Mouse (Mus musculus) brown adipose tissue, adult 24 weeks (tissue): Measurements from ENCODE around the gene Fstl1. TPM values are rescaled to one million over a fixed set of nuclear protein-coding genes. Genes with fewer than 3 reads are reported as not detected.
A peak's percentile ranks its signal among the peaks of the same experiment; 100 is the strongest.

Source experiments
- H3K27ac ChIP-seq: fragments of 200-500 bp; replicated peaks from 2 replicates; pipeline ENCODE4 v1.5.1; 2012; ENCODE audit warnings: low read depth, mild to moderate bottlenecking, low read length
- H3K4me1 ChIP-seq: fragments of 200-500 bp; 2 replicates; pipeline ENCODE4 v1.6.1; 2012; ENCODE audit warnings: low read length, mixed read lengths; ENCODE audit not compliant: control insufficient read depth, insufficient read depth, insufficient read length
- H3K4me3 ChIP-seq: fragments of 200-500 bp; 2 replicates; pipeline ENCODE4 v1.5.1; 2012; ENCODE audit warnings: low read depth, mild to moderate bottlenecking, low read length, moderate library complexity; ENCODE audit not compliant: insufficient read depth
- polyA plus RNA-seq: library from polyadenylated mRNA; stranded (reverse); fragments of >200 nt; gene quantifications from 2 replicates; pipeline ENCODE4 v1.2.4, GENCODE M21; 2012; ENCODE audit not compliant: missing spikeins, insufficient read depth, insufficient read length

The Fstl1 gene
- polyA plus RNA-seq, 1 experiment, result 46.9 TPM

- Histone ChIP-seq H3K4me1 (no peaks in the 10 kb centered on the region), H3K27ac (no peak overlapping the region)
These were observed 49.6 kb downstream of the Fstl1 start for GRCm38 (mm10) chr16:37826286-37826685.

GRCm38 (mm10) chr16:37831041-37831440 lies 54.4 kb downstream of the Fstl1 start:
- Histone ChIP-seq H3K4me3 (no peak overlapping the region), H3K4me1 (0 out of 2 replicates have a peak, but pooled peaks cover 3% of the 10 kb centered on the region), H3K27ac (no peak overlapping the region)

More at GRCm38 (mm10) chr16:37826286-37826685, 49.6 kb downstream of the Fstl1 start:
- no peak overlapping the region for H3K4me3 ChIP-seq

- Histone ChIP-seq H3K27ac (no peak overlapping the region), H3K4me3 (no peak overlapping the region)
These were observed 60.9 kb downstream of the Fstl1 start for GRCm38 (mm10) chr16:37837571-37837970.

GRCm38 (mm10) chr16:37842439-37842838 lies 65.8 kb downstream of the Fstl1 start:
- Histone ChIP-seq H3K4me1 (peaks cover 10% of the 10 kb centered on the region; the same call in 1 of the 2 replicates), H3K4me3 (no peak overlapping the region), H3K27ac (no peak overlapping the region)

More at GRCm38 (mm10) chr16:37837571-37837970, 60.9 kb downstream of the Fstl1 start:
- H3K4me1 ChIP-seq, result 0 out of 2 replicates have a peak, but pooled peaks cover 3% of the 10 kb centered on the region

GRCm38 (mm10) chr16:37843740-37844139 lies 67.1 kb downstream of the Fstl1 start:
- H3K4me3 ChIP-seq, result no peak overlapping the region
- no peak overlapping the region for H3K27ac ChIP-seq
- H3K4me1 ChIP-seq, result peaks cover 10% of the 10 kb centered on the region; the same call in 1 of the 2 replicates

- H3K4me1 ChIP-seq, result peaks cover 10% of the 10 kb centered on the region; the same call in 1 of the 2 replicates
- H3K27ac ChIP-seq, result peak overlapping the region; percentile 81
- H3K4me3 ChIP-seq, result no peak overlapping the region
These were observed 68.7 kb downstream of the Fstl1 start for GRCm38 (mm10) chr16:37845202-37845925.

GRCm38 (mm10) chr16:37847081-37847480 lies 70.4 kb downstream of the Fstl1 start:
- Histone ChIP-seq H3K4me3 (no peak overlapping the region), H3K4me1 (peaks cover 11% of the 10 kb centered on the region), H3K27ac (0 out of 2 replicates have a peak overlapping the region, but pooled peaks have one; percentile 50)

GRCm38 (mm10) chr16:37851366-37851765 lies 74.7 kb downstream of the Fstl1 start:
- H3K4me1 ChIP-seq, result peaks cover 18% of the 10 kb centered on the region
- H3K4me3 ChIP-seq, result no peak overlapping the region
- H3K27ac ChIP-seq, result peak overlapping the region; percentile 44

- H3K27ac ChIP-seq, result no peak overlapping the region
- H3K4me1 ChIP-seq, result peaks cover 18% of the 10 kb centered on the region
These were observed 76.6 kb downstream of the Fstl1 start for GRCm38 (mm10) chr16:37853279-37853678.

GRCm38 (mm10) chr16:37854054-37854453 lies 77.4 kb downstream of the Fstl1 start:
- Histone ChIP-seq H3K4me1 (peaks cover 18% of the 10 kb centered on the region), H3K4me3 (no peak overlapping the region), H3K27ac (no peak overlapping the region)

More at GRCm38 (mm10) chr16:37853279-37853678, 76.6 kb downstream of the Fstl1 start:
- H3K4me3 ChIP-seq, result no peak overlapping the region

- Histone ChIP-seq H3K4me1 (peaks cover 18% of the 10 kb centered on the region), H3K4me3 (no peak overlapping the region), H3K27ac (no peak overlapping the region)
These were observed 77.9 kb downstream of the Fstl1 start for GRCm38 (mm10) chr16:37854593-37854992.

- Histone ChIP-seq H3K27ac (no peak overlapping the region), H3K4me1 (peaks cover 18% of the 10 kb centered on the region)
These were observed 78.9 kb downstream of the Fstl1 start for GRCm38 (mm10) chr16:37855583-37855982.

GRCm38 (mm10) chr16:37856327-37856726 lies 79.7 kb downstream of the Fstl1 start:
- H3K4me3 ChIP-seq, result no peak overlapping the region
- peak overlapping the region; percentile 69 for H3K27ac ChIP-seq
- H3K4me1 ChIP-seq, result peaks cover 18% of the 10 kb centered on the region

More at GRCm38 (mm10) chr16:37855583-37855982, 78.9 kb downstream of the Fstl1 start:
- no peak overlapping the region for H3K4me3 ChIP-seq

- Histone ChIP-seq H3K27ac (no peak overlapping the region), H3K4me1 (peaks cover 15% of the 10 kb centered on the region), H3K4me3 (no peak overlapping the region)
These were observed 80.8 kb downstream of the Fstl1 start for GRCm38 (mm10) chr16:37857495-37857894.

GRCm38 (mm10) chr16:37860213-37860612 lies 83.5 kb downstream of the Fstl1 start:
- no peak overlapping the region for H3K27ac ChIP-seq
- H3K4me1 ChIP-seq, result peaks cover under 1% of the 10 kb centered on the region; the same call in 1 of the 2 replicates
- no peak overlapping the region for H3K4me3 ChIP-seq

GRCm38 (mm10) chr16:37861029-37861428 lies 84.4 kb downstream of the Fstl1 start, which contains the start of gene Gm36028:
TSS of gene Gm36028 (minus strand) at chr16:37861146.
- Histone ChIP-seq H3K4me3 (no peak within 1 kb of the TSS), H3K4me1 (no peaks in the 10 kb centered on the region), H3K27ac (no peak within 1 kb of the TSS)
